16 mouse cellular contexts compared by ENCODE assay signal in genomic region chr2:138053081-138053480, GRCm38 (mm10).
"Had no signal": no experiment of that assay in that cellular context is flagged by ENCODE, and none has a peak within 500 bp of the region (broad histone marks: within the 10 kb centered on the region; RNA-seq: fewer than 3 reads in every experiment).

No protein-coding gene starts in this region.

- H3K9me3 ChIP-seq: kidney, embryonic 15.5 days; limb, embryonic 15.5 days; lung, embryonic 15.5 days had no signal

- H3K36me3 ChIP-seq: kidney, embryonic 15.5 days; limb, embryonic 15.5 days; lung, embryonic 15.5 days had no signal

- H3K4me2 ChIP-seq: kidney, embryonic 15.5 days; limb, embryonic 15.5 days; liver, embryonic 11.5 days; lung, embryonic 15.5 days; midbrain, embryonic 11.5 days had no signal

- H3K27me3 ChIP-seq: kidney, embryonic 15.5 days; limb, embryonic 15.5 days; lung, embryonic 15.5 days had no signal

- H3K27ac ChIP-seq: kidney, embryonic 15.5 days; layer of hippocampus, adult 2 months; limb, embryonic 15.5 days; liver, embryonic 14.5 days; lung, embryonic 15.5 days had no signal

- H3K9ac ChIP-seq: kidney, embryonic 15.5 days; limb, embryonic 15.5 days; liver, embryonic 14.5 days; liver, postnatal 0 days; lung, embryonic 15.5 days had no signal

- DNase-seq: kidney, adult 8-10 months; kidney, postnatal 14 days; layer of hippocampus, adult 9-11 months; liver, postnatal 0 days; lung, postnatal 10 days; lung, postnatal 4 days; midbrain, embryonic 14.5 days; thymus, adult 18-20 months; thymus, postnatal 36 days had no signal

- H3K4me1 ChIP-seq: limb, embryonic 15.5 days had no signal

- ATAC-seq: liver, postnatal 0 days had no signal

- H3K4me3 ChIP-seq: kidney, embryonic 15.5 days; layer of hippocampus, adult 2 months; limb, embryonic 15.5 days; lung, embryonic 15.5 days had no signal
